In genomic region chr1:130192190-130193028, GRCm38 (mm10) we compare ENCODE assay signal across 7 mouse cellular contexts.
A peak's percentile ranks its signal among the peaks of the same experiment; 100 is the strongest.
DNase-seq lines count a peak whose midpoint lies in the region; ATAC-seq and TF ChIP-seq lines count a peak whose summit lies in the region.

No protein-coding gene starts in this region.

- H3K27me3 ChIP-seq in CH12.LX (replicated peaks) = no peaks in the 10 kb centered on the region
- no peaks in the 10 kb centered on the region; a peak in 2 of 4 replicates for H3K27me3 ChIP-seq in MEL (ENCODE audit: control insufficient read depth in 1 of 2, insufficient read depth in 2 of 2, low read length in 2 of 2)
- no peaks in the 10 kb centered on the region for H3K27me3 ChIP-seq in hindbrain, embryonic 15.5 days
- H3K27me3 ChIP-seq in midbrain, postnatal 0 days (ENCODE audit: insufficient read depth, low read length) = no peaks in the 10 kb centered on the region

- in situ Hi-C loops in CH12.LX (cut with MboI; ENCODE audit: low pct_ligation_motif_present, low pct_unique_long_range_greater_than_20kb, low sequenced_read_pairs) = no loop called here

- H3K4me1 ChIP-seq in CH12.LX (ENCODE audit: control insufficient read depth in 1 of 2, insufficient read depth in 2 of 2) (no peaks in the 10 kb centered on the region), MEL (ENCODE audit: control insufficient read depth in 1 of 2, insufficient read depth in 2 of 2, low read length in 2 of 2) (no peaks in the 10 kb centered on the region; a peak in 1 of 4 replicates)
- H3K4me1 ChIP-seq in hindbrain, embryonic 15.5 days (replicated peaks) = no peaks in the 10 kb centered on the region
- H3K4me1 ChIP-seq in midbrain, postnatal 0 days (ENCODE audit: insufficient read depth, low read length) = no peaks in the 10 kb centered on the region

- WGBS in hindbrain, embryonic 15.5 days = 50% methylated on average over 6 of the region's 6 CpGs
- 33% methylated on average over 6 of the region's 6 CpGs for WGBS in midbrain, postnatal 0 days

- TF ChIP-seq CTCF in CH12.LX (conservative IDR thresholded peaks at IDR 0.05 in 1 of 2, IDR thresholded peaks at IDR 0.05 in 1 of 2; ENCODE audit: low read depth in 2 of 2, low read length in 2 of 2) (peak; percentile 15 to 69; a peak in 2 of 4 replicates), MEL (IDR thresholded peaks at IDR 0.05 in 2 of 3, conservative IDR thresholded peaks at IDR 0.05 in 1 of 3; ENCODE audit: control insufficient read depth in 1 of 3, insufficient read depth in 1 of 3, low read depth in 2 of 3, low read length in 3 of 3, poor library complexity in 1 of 3, severe bottlenecking in 1 of 3) (peak; percentile 41 to 72 (median 61); a peak in 5 of 6 replicates)
- peak; percentile 88 for TF ChIP-seq CTCF in midbrain, postnatal 0 days (IDR thresholded peaks at IDR 0.05)

- TF ChIP-seq POLR2A in CH12.LX (IDR thresholded peaks at IDR 0.05; ENCODE audit: low read depth, low read length) (no peak), MEL (IDR thresholded peaks at IDR 0.05; ENCODE audit: control insufficient read depth in 1 of 2, insufficient read depth in 1 of 2, low read depth in 1 of 2, low read length in 2 of 2, poor library complexity in 1 of 2) (no peak)

- DNase-seq in CH12.LX (ENCODE audit: extremely low read depth) (peak; percentile 39), MEL (ENCODE audit: low read depth, low spot score) (peak; percentile 73)
- peak; percentile 74 for DNase-seq in embryo, embryonic 10.5 days (ENCODE audit: low spot score)
- peak; percentile 65 to 66 for DNase-seq in left cerebral cortex, postnatal 14 days (ENCODE audit: low spot score in 2 of 2)
- peak; percentile 85 for DNase-seq in midbrain, postnatal 0 days (ENCODE audit: low spot score)

- no peaks in the 10 kb centered on the region for H3K9me3 ChIP-seq in CH12.LX (replicated peaks; ENCODE audit: low read length)
- no peaks in the 10 kb centered on the region for H3K9me3 ChIP-seq in MEL (replicated peaks; ENCODE audit: insufficient read depth, low read length)
- no peaks in the 10 kb centered on the region for H3K9me3 ChIP-seq in hindbrain, embryonic 15.5 days
- no peaks in the 10 kb centered on the region for H3K9me3 ChIP-seq in midbrain, postnatal 0 days (ENCODE audit: low read length)

- dilution Hi-C loops in CH12.LX (cut with MboI; ENCODE audit: extremely low pct_ligation_motif_present, extremely low pct_unique_long_range_greater_than_20kb, low sequenced_read_pairs) = no loop called here

- peak; percentile 81 for ATAC-seq in hindbrain, embryonic 15.5 days (ENCODE audit: low FRiP score, low read depth)
- ATAC-seq in midbrain, postnatal 0 days (ENCODE audit: low FRiP score) = peak; percentile 71
- no peak for ATAC-seq in activated CD4-positive, CD25-positive, alpha-beta regulatory T cell, adult 4 months

- no peak overlapping the region for H3K4me2 ChIP-seq in CH12.LX (ENCODE audit: insufficient read depth, low read depth, poor library complexity, severe bottlenecking)
- no peak overlapping the region for H3K4me2 ChIP-seq in hindbrain, embryonic 15.5 days
- H3K4me2 ChIP-seq in midbrain, postnatal 0 days (ENCODE audit: low read depth, low read length, poor library complexity, severe bottlenecking) = no peak overlapping the region

- no peak overlapping the region for H3K27ac ChIP-seq in CH12.LX (ENCODE audit: insufficient read depth, low read depth)
- no peak overlapping the region for H3K27ac ChIP-seq in MEL (ENCODE audit: control insufficient read depth, low read depth, low read length)
- no peak overlapping the region for H3K27ac ChIP-seq in hindbrain, embryonic 15.5 days (replicated peaks)
- H3K27ac ChIP-seq in midbrain, postnatal 0 days (ENCODE audit: low read depth, low read length) = no peak overlapping the region

- H3K79me2 ChIP-seq in CH12.LX (replicated peaks; ENCODE audit: control insufficient read depth, extremely low read depth, insufficient read depth, poor library complexity, severe bottlenecking) = no peaks in the 10 kb centered on the region
- no peaks in the 10 kb centered on the region for H3K79me2 ChIP-seq in MEL (ENCODE audit: control insufficient read depth, insufficient read depth, low read length, poor library complexity)

- H3K36me3 ChIP-seq in CH12.LX (replicated peaks in 1 of 2; ENCODE audit: control insufficient read depth in 1 of 2, insufficient read depth in 1 of 2, low read length in 1 of 2) (no peaks in the 10 kb centered on the region), MEL (ENCODE audit: control insufficient read depth in 1 of 2, insufficient read depth in 2 of 2, low read length in 2 of 2) (no peaks in the 10 kb centered on the region)
- H3K36me3 ChIP-seq in hindbrain, embryonic 15.5 days = no peaks in the 10 kb centered on the region
- H3K36me3 ChIP-seq in midbrain, postnatal 0 days (ENCODE audit: insufficient read depth, low read length) = no peaks in the 10 kb centered on the region

- TF ChIP-seq EP300 in CH12.LX (IDR thresholded peaks at IDR 0.05; ENCODE audit: low read length) (no peak), MEL (IDR thresholded peaks at IDR 0.05; ENCODE audit: low read depth in 1 of 2, low read length in 2 of 2) (no peak)

- H3K4me3 ChIP-seq in CH12.LX (replicated peaks in 1 of 3; ENCODE audit: low read depth in 2 of 3, low read length in 2 of 3, poor library complexity in 1 of 3) (no peak overlapping the region), MEL (ENCODE audit: control insufficient read depth in 1 of 2, insufficient read depth in 1 of 2, low read depth in 2 of 2, low read length in 2 of 2) (no peak overlapping the region)
- no peak overlapping the region for H3K4me3 ChIP-seq in hindbrain, embryonic 15.5 days
- H3K4me3 ChIP-seq in midbrain, postnatal 0 days (ENCODE audit: low read depth, low read length) = no peak overlapping the region

- TF ChIP-seq RAD21 in CH12.LX (IDR thresholded peaks at IDR 0.05; ENCODE audit: low read depth, low read length) (peak; percentile 72), MEL (IDR thresholded peaks at IDR 0.05; ENCODE audit: low read depth, low read length) (peak; percentile 80)

- H3K9ac ChIP-seq in CH12.LX (ENCODE audit: insufficient read depth, low read depth) (no peak overlapping the region), MEL (ENCODE audit: control insufficient read depth, low read depth, low read length, poor library complexity, severe bottlenecking) (no peak overlapping the region)
- no peak overlapping the region for H3K9ac ChIP-seq in hindbrain, embryonic 15.5 days
- no peak overlapping the region for H3K9ac ChIP-seq in midbrain, postnatal 0 days (replicated peaks; ENCODE audit: low read length, poor library complexity, severe bottlenecking)

- intact Hi-C loops in left cerebral cortex, postnatal 14 days (cut with DNase I) = loop anchor here (10.0 kb wide), 1 partner anchor 1318 kb away; no protein-coding TSS in a partner anchor

TF ChIP-seq in CH12.LX, 34 proteins besides CTCF, POLR2A, EP300 and RAD21:
- TF ChIP-seq RCOR1 (conservative IDR thresholded peaks at IDR 0.05; ENCODE audit: low read depth, low read length) (no peak), SMC3 (IDR thresholded peaks at IDR 0.05; ENCODE audit: low read depth, low read length) (peak; percentile 31)

TF ChIP-seq in MEL, 35 proteins besides CTCF, POLR2A, EP300 and RAD21:
- TF ChIP-seq USF1 (IDR thresholded peaks at IDR 0.05; ENCODE audit: low read depth, low read length) (no peak), SMC3 (IDR thresholded peaks at IDR 0.05; ENCODE audit: low read depth, low read length) (peak; percentile 70), ZC3H11A (IDR thresholded peaks at IDR 0.05; ENCODE audit: low read depth, low read length) (peak; percentile 59)
TF ChIP-seq in MEL: peak in this region for 2.

Comparison
In these comparisons a context has a peak if more than half of its experiments do, and no peak if none do; other contexts are left out.
1. Of the 35 proteins assayed by ChIP-seq in both MEL and CH12.LX: peak only in MEL: ZC3H11A; only in CH12.LX: none; in both: CTCF, RAD21 and SMC3; in neither: 31.